Mouse (Mus musculus): ENCODE results near the gene Wbp2nl. TPM values are rescaled to one million over a fixed set of nuclear protein-coding genes. Genes with fewer than 3 reads are reported as not detected.

Wbp2nl gene
- total and polyA plus RNA-seq, 2 experiments from 2014 or later: not detected

GRCm38 (mm10) chr15:82290252-82290651, 8.5 kb upstream of the Wbp2nl start:
- 84% methylated on average over 7 of the region's 7 CpGs for WGBS

GRCm38 (mm10) chr15:82292851-82293250, 5.9 kb upstream of the Wbp2nl start:
- 18% methylated on average over 5 of the region's 5 CpGs for WGBS
- ATAC-seq (ENCODE audit: insufficient read depth, low read depth) (no peak), DNase-seq (ENCODE audit: low spot score) (no peak)
- TF ChIP-seq CTCF (IDR thresholded peaks at IDR 0.05; ENCODE audit: low read depth) (no peak), EP300 (IDR thresholded peaks at IDR 0.05; ENCODE audit: low read depth) (no peak)
- H3K27ac ChIP-seq (ENCODE audit: low read depth): no peak overlapping the region
- H3K9me3 ChIP-seq (replicated peaks; ENCODE audit: control insufficient read depth, low read length): no peaks in the 10 kb centered on the region
- no peak overlapping the region for H3K9ac ChIP-seq (replicated peaks; ENCODE audit: low read depth, low read length)
- H3K4me2 ChIP-seq (ENCODE audit: low read depth, low read length): no peak overlapping the region
- H3K4me1 ChIP-seq (ENCODE audit: control insufficient read depth, insufficient read depth): 0 out of 2 replicates have a peak, but pooled peaks cover 5% of the 10 kb centered on the region
- no peaks in the 10 kb centered on the region for H3K36me3 ChIP-seq (replicated peaks; ENCODE audit: control insufficient read depth, insufficient read depth, low read length)
- no peak overlapping the region for H3K4me3 ChIP-seq (ENCODE audit: low read depth, low read length)
- H3K27me3 ChIP-seq (ENCODE audit: control insufficient read depth, insufficient read depth, low read length): no peaks in the 10 kb centered on the region

More at GRCm38 (mm10) chr15:82290252-82290651, 8.5 kb upstream of the Wbp2nl start:
- no peak for DNase-seq (ENCODE audit: low spot score)
- 0 out of 2 replicates have a peak, but pooled peaks cover 5% of the 10 kb centered on the region for H3K4me1 ChIP-seq (ENCODE audit: control insufficient read depth, insufficient read depth)
- no peak overlapping the region for H3K9ac ChIP-seq (replicated peaks; ENCODE audit: low read depth, low read length)
- H3K4me2 ChIP-seq (ENCODE audit: low read depth, low read length): no peak overlapping the region
- no peaks in the 10 kb centered on the region for H3K9me3 ChIP-seq (replicated peaks; ENCODE audit: control insufficient read depth, low read length)
- no peak overlapping the region for H3K27ac ChIP-seq (ENCODE audit: low read depth)
- no peak overlapping the region for H3K4me3 ChIP-seq (ENCODE audit: low read depth, low read length)
- no peaks in the 10 kb centered on the region for H3K27me3 ChIP-seq (ENCODE audit: control insufficient read depth, insufficient read depth, low read length)
- no peak for TF ChIP-seq EP300 (IDR thresholded peaks at IDR 0.05; ENCODE audit: low read depth)
- no peak for TF ChIP-seq CTCF (IDR thresholded peaks at IDR 0.05; ENCODE audit: low read depth)
- no peak for ATAC-seq (ENCODE audit: insufficient read depth, low read depth)
- no peaks in the 10 kb centered on the region for H3K36me3 ChIP-seq (replicated peaks; ENCODE audit: control insufficient read depth, insufficient read depth, low read length)

- Histone ChIP-seq H3K4me1 (ENCODE audit: control insufficient read depth, insufficient read depth) (0 out of 2 replicates have a peak, but pooled peaks cover 5% of the 10 kb centered on the region), H3K9ac (replicated peaks; ENCODE audit: low read depth, low read length) (no peak overlapping the region), H3K4me2 (ENCODE audit: low read depth, low read length) (no peak overlapping the region), H3K27ac (ENCODE audit: low read depth) (no peak overlapping the region), H3K27me3 (ENCODE audit: control insufficient read depth, insufficient read depth, low read length) (no peaks in the 10 kb centered on the region), H3K4me3 (ENCODE audit: low read depth, low read length) (no peak overlapping the region), H3K9me3 (replicated peaks; ENCODE audit: control insufficient read depth, low read length) (no peaks in the 10 kb centered on the region), H3K36me3 (replicated peaks; ENCODE audit: control insufficient read depth, insufficient read depth, low read length) (no peaks in the 10 kb centered on the region)
- DNase-seq (ENCODE audit: low spot score) (no peak), ATAC-seq (ENCODE audit: insufficient read depth, low read depth) (no peak; the same call in 1 of the 2 replicates)
- TF ChIP-seq EP300 (IDR thresholded peaks at IDR 0.05; ENCODE audit: low read depth) (no peak), CTCF (IDR thresholded peaks at IDR 0.05; ENCODE audit: low read depth) (no peak)
- WGBS: 13% methylated on average over 7 of the region's 7 CpGs
These were observed 5.5 kb upstream of the Wbp2nl start for GRCm38 (mm10) chr15:82293271-82293711.

- 39% methylated on average over 8 of the region's 8 CpGs for WGBS
- no peak overlapping the region for H3K4me3 ChIP-seq (ENCODE audit: low read depth, low read length)
- H3K4me2 ChIP-seq (ENCODE audit: low read depth, low read length): no peak overlapping the region
- peak; percentile 67 for TF ChIP-seq CTCF (IDR thresholded peaks at IDR 0.05; ENCODE audit: low read depth)
- no peak for TF ChIP-seq EP300 (IDR thresholded peaks at IDR 0.05; ENCODE audit: low read depth)
- no peak overlapping the region for H3K9ac ChIP-seq (replicated peaks; ENCODE audit: low read depth, low read length)
- DNase-seq (ENCODE audit: low spot score) (no peak), ATAC-seq (ENCODE audit: insufficient read depth, low read depth) (0 out of 2 replicates have a peak, but pooled peaks have one; percentile 36)
- H3K27me3 ChIP-seq (ENCODE audit: control insufficient read depth, insufficient read depth, low read length): no peaks in the 10 kb centered on the region
- no peaks in the 10 kb centered on the region for H3K36me3 ChIP-seq (replicated peaks; ENCODE audit: control insufficient read depth, insufficient read depth, low read length)
- H3K27ac ChIP-seq (ENCODE audit: low read depth): no peak overlapping the region
- H3K9me3 ChIP-seq (replicated peaks; ENCODE audit: control insufficient read depth, low read length): no peaks in the 10 kb centered on the region
- 0 out of 2 replicates have a peak, but pooled peaks cover 8% of the 10 kb centered on the region for H3K4me1 ChIP-seq (ENCODE audit: control insufficient read depth, insufficient read depth)
These were observed 4.7 kb upstream of the Wbp2nl start for GRCm38 (mm10) chr15:82294059-82294458.

DNA sequence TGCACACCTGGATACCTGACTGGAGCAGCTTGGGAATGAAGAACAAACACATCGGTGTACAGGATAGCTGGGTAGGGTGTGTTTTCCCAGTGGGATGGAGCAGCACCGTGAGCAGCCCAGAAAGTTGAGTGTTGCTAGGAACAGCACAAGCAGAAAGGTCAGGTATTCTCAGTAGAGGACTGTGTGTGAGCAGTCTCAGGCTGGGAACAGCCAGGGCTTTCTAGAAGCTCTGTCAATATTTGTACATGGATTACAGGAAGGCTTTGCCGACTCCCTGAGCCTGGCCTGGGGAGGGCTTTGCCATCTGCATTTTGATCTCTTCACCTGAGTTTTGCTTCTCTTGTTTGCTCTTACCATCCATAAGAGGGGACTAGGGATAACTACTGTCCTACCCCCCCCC, 8.4 kb downstream of the Wbp2nl start:
- DNase-seq (ENCODE audit: low spot score) (no peak), ATAC-seq (ENCODE audit: insufficient read depth, low read depth) (no peak)
- no peaks in the 10 kb centered on the region for H3K9me3 ChIP-seq (replicated peaks; ENCODE audit: control insufficient read depth, low read length)
- H3K27ac ChIP-seq (ENCODE audit: low read depth): no peak overlapping the region
- H3K4me3 ChIP-seq (ENCODE audit: low read depth, low read length): no peak overlapping the region
- WGBS: 71% methylated on average over 3 of the region's 3 CpGs
- H3K9ac ChIP-seq (replicated peaks; ENCODE audit: low read depth, low read length): no peak overlapping the region
- no peak for TF ChIP-seq CTCF (IDR thresholded peaks at IDR 0.05; ENCODE audit: low read depth)
- TF ChIP-seq EP300 (IDR thresholded peaks at IDR 0.05; ENCODE audit: low read depth): no peak
- H3K4me2 ChIP-seq (ENCODE audit: low read depth, low read length): no peak overlapping the region
- H3K36me3 ChIP-seq (replicated peaks; ENCODE audit: control insufficient read depth, insufficient read depth, low read length): no peaks in the 10 kb centered on the region
- H3K27me3 ChIP-seq (ENCODE audit: control insufficient read depth, insufficient read depth, low read length): no peaks in the 10 kb centered on the region
- no peaks in the 10 kb centered on the region for H3K4me1 ChIP-seq (ENCODE audit: control insufficient read depth, insufficient read depth)

DNA sequence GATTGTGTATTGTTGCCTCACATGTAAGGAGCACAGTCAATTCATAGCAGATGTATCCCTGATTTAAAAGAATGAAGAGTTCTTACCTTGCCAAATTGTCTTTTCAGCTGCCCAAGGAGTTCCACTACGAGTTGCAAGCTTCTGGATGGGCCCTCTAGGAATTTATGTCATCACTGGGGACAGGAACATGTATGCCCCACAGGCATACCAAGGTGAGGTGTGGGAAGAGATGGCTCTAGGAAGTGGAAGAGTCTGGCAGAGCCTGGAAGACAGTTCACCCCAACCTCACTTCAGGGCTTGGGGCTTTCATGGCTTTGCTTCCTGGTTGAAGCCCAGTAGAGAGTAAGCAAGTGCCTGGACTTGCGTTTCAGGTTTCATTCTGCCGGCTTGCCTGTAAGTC, 9.7 kb downstream of the Wbp2nl start:
- Histone ChIP-seq H3K36me3 (replicated peaks; ENCODE audit: control insufficient read depth, insufficient read depth, low read length) (no peaks in the 10 kb centered on the region), H3K9me3 (replicated peaks; ENCODE audit: control insufficient read depth, low read length) (no peaks in the 10 kb centered on the region), H3K9ac (replicated peaks; ENCODE audit: low read depth, low read length) (no peak overlapping the region), H3K4me3 (ENCODE audit: low read depth, low read length) (no peak overlapping the region), H3K4me2 (ENCODE audit: low read depth, low read length) (no peak overlapping the region), H3K27ac (ENCODE audit: low read depth) (no peak overlapping the region), H3K27me3 (ENCODE audit: control insufficient read depth, insufficient read depth, low read length) (no peaks in the 10 kb centered on the region), H3K4me1 (ENCODE audit: control insufficient read depth, insufficient read depth) (no peaks in the 10 kb centered on the region)
- WGBS: 76% methylated on average over 3 of the region's 3 CpGs
- no peak for DNase-seq (ENCODE audit: low spot score)
- TF ChIP-seq EP300 (IDR thresholded peaks at IDR 0.05; ENCODE audit: low read depth) (no peak), CTCF (IDR thresholded peaks at IDR 0.05; ENCODE audit: low read depth) (no peak)
- ATAC-seq (ENCODE audit: insufficient read depth, low read depth): no peak
